Mouse (Mus musculus) cerebral cortex, adult 2 months (tissue): ENCODE data around the gene Adamts12.

Experiments used
- WGBS: fragments of 180-500 bp; shearing (Covaris S2); methylation state at CpG from one replicate; pipeline ENCODE4 v1.1.7; 2018; 5-methylcytosine and 5-hydroxymethylcytosine counted together

Gene Adamts12

DNA sequence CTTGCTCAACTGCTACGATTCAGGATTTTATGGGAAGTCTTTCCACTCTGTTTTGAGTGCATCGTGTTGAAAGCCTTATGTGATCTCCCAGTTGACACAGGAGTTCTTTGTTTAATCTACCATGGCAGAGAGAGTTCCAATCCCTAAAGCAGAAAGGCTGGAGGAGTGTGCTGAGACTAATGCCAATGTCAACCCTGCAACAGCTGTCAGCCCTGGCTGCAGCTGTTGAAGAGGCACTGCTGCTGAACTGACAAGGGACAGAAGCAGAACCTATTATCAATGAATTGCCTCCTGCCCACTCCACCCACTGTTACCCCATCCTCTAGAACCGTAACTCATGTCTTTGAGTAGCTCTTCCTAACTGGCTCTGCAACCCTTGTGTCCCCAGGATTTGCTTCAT lies 101.3 kb downstream of the Adamts12 start:
- 61% methylated on average over 3 of the region's 3 CpGs for WGBS

- 90% methylated on average over 7 of the region's 7 CpGs for WGBS
These were observed 109.4 kb downstream of the Adamts12 start for GRCm38 (mm10) chr15:11173884-11174470.

GRCm38 (mm10) chr15:11174842-11175241 lies 110.3 kb downstream of the Adamts12 start:
- WGBS: 54% methylated on average over 13 of the region's 13 CpGs

DNA sequence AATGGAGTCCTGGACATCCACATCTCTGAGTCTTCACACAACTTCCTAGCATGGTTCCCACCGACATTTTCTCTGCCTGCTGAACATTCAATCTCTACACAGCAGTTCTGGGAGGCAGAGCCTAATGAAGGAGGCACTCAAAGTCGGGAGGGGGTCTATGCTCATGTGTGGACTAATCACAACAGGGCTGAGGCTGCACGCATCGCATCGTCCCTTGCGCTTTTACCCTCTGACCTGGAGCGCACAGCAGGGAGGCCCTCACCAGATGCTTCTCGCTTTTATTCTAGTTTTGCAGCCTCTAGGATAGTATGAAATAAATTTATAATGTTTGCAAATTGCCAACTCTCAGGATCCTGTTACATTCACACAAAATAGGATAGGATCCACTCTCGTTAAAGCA lies 112.9 kb downstream of the Adamts12 start:
- WGBS: 80% methylated on average over 9 of the region's 9 CpGs

- WGBS: 67% methylated on average over 2 of the region's 2 CpGs
These were observed 115.2 kb downstream of the Adamts12 start for GRCm38 (mm10) chr15:11179751-11180169.

DNA sequence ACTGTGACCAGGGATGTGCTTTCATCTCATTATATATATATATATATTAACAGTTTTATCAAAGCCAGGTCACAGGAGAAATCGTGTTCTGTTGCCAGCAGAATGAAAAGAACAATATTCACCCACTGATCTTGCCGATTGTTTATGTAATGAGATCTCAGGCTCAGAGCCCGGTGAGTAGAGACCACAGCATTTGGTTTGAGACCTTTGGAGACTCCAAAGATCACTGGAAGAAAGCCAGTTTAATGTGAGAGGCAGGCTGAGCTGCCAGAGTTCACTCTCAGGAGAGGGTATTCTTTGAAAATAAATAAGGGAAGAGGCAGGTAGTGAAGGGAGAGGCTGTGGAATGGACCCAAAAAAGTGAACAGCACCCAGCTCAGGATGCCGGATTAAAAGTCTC lies 122.1 kb downstream of the Adamts12 start:
- 63% methylated on average over 4 of the region's 4 CpGs for WGBS

DNA sequence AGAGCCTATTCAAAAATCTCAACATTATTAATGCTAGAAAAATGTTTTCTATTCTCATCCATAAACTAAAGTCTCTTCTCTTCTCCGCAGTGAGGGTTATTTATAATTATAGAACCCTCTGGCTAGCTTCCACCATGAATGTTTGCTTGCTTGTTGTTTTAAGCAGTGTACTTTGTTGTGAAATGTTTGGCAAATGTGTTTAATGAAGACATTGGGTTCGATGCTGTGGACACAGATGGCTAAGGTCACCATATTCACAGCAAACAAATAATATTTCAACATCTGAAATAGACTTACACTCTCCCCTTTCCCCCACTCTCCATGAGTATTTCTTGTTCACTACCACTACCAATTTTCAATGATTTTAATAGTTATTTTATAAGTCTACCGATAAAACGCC lies 125.9 kb downstream of the Adamts12 start:
- WGBS: 79% methylated on average over 4 of the region's 4 CpGs

GRCm38 (mm10) chr15:11192762-11193161 lies 128.2 kb downstream of the Adamts12 start:
- 80% methylated on average over 2 of the region's 2 CpGs for WGBS

- 79% methylated on average over 6 of the region's 6 CpGs for WGBS
These were observed 132.5 kb downstream of the Adamts12 start for GRCm38 (mm10) chr15:11197051-11197450.

DNA sequence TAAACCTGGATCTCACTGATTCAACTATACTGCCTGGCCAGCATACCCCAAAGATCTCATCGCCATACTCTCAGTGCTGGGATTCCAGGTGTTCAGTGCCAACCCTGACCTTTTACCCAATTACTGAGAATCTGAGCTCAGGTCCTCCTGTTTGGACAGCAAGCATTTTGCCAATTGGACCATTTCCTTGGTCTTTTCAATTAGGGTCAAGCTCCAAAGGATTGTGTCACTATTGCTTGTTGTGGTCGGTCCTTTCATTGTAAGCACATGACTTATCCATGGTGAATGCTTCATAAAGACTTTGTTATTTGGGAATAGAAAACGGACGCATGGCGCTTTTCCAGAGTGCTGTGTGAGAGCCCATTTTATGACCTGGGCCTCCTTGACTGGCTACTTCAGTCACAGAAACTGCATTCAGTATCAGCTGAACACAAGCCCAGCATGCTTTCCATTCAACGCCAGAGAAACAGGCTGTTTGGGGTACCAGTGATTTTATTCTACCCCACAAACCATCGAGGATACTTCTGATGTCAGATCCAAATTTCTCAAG lies 133.7 kb downstream of the Adamts12 start:
- WGBS: 70% methylated on average over 7 of the region's 7 CpGs

GRCm38 (mm10) chr15:11203084-11203483 lies 138.5 kb downstream of the Adamts12 start:
- WGBS: 64% methylated on average over 6 of the region's 6 CpGs

DNA sequence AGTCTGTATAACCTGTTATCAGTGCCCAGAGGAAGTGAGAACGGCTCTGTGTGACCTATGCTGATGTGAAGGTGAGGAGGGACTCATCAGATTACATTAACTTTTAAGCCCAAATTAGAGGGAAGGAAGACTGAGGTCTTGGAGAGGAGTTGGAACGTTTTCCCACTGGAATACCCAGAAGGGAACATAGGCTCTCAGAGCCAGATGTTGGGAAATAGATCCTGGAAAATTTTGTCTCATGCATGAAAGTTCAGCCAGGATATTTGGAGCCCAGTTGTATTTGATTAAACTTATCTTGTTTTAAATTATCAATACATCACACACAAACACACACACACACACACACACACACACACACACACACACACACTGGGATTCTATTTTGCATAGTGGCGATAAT lies 140.3 kb downstream of the Adamts12 start:
- 85% methylated on average over 3 of the region's 3 CpGs for WGBS

DNA sequence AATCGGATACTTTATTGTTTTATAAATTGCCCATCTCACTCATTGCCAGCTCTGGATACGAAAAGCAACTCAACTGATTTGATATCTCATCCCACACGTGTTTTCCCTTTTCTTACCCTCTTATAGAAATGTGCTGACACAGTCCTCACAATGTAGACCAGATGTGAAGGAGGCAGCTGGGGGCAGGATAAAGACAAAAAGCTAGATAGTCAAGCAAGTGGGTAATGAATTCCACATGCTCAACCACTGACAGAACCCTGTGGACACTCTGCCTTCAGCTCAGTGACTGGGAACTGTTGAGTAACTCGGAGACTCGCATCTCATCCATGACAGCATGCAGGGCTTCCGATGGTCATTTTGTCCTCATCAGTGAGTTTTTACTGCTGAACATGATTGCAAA lies 146.4 kb downstream of the Adamts12 start:
- WGBS: 86% methylated on average over 6 of the region's 6 CpGs

- 88% methylated on average over 4 of the region's 4 CpGs for WGBS
These were observed 169.5 kb downstream of the Adamts12 start for GRCm38 (mm10) chr15:11233906-11234632.

DNA sequence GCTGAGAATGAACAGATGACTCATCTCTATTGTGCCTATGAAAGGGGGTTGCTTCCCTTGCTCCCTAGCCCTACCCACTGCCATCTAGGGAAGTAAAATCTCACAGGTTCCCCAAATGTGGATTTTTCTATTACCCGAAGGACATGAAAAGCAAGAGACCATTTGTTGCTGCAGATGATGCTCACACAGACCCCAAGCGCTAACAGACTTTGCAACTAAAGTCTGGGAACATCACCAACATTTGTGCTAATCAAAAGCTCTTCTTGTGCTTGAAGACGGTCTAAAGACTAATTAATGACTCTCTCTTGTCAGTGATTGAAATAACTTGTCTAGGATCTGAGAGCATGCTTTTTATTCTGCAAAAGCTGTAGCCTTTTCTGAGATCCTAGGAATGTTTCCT lies 175.8 kb downstream of the Adamts12 start:
- WGBS: 51% methylated on average over 3 of the region's 3 CpGs

GRCm38 (mm10) chr15:11241288-11241687 lies 176.7 kb downstream of the Adamts12 start:
- WGBS: 79% methylated on average over 2 of the region's 2 CpGs

DNA sequence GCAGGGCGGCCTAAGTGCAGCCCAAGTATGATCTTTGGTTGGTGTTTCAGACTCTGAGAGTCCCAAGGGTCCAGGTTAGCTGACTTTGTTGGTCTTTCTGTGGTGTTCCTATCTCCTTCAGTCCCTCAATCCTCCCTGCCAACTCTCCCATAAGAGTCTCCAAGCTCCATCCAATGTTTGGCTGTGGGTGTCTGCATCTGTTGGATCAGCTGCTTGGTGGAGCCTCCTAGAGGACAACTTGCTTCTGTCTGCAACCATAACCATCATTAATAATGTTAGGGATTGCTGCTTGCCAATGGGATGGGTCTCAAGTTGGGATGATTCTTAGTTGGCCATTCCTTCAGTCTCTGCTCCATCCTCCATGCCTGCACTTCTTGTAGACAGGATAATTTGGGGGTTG lies 181.8 kb downstream of the Adamts12 start:
- WGBS: 88% methylated on average over 1 of the region's 1 CpGs

DNA sequence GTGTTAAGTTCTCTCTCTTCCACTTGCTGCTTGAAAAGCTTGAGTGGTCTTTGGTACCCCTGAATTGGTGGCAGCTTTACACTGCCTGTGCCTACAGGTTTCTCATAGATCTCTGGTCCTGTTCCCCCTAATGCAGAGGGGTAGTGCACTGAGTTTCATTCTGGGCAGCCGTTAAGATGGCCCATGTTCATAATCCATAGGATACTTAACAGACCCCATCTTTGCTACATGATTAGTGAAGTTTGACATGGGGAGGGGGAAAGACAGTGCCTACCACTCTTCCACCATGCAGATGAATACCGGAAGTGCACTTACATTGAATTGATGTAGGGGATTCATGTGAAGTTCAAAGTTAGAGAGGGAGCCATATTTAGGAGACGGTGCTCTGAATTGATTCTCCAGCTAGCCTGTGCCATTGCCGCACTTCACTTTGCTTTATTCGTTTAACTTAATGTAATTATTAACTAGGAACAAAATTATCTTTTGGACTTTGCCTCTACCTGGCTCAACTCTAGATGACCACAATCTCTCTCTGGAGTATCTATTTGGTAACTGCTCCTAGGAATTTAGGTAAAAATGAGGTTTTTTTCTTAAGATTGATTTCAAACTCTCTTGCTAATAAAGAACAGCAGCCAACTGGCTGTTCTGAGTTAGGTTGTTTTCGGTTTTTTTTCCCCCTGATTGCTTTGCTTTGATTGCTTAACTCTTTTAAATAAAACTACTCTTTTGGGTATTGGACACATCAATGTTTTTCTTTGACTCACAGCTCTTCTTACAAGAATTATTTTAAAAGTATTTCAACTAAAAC lies 214.9 kb downstream of the Adamts12 start:
- 95% methylated on average over 6 of the region's 6 CpGs for WGBS

DNA sequence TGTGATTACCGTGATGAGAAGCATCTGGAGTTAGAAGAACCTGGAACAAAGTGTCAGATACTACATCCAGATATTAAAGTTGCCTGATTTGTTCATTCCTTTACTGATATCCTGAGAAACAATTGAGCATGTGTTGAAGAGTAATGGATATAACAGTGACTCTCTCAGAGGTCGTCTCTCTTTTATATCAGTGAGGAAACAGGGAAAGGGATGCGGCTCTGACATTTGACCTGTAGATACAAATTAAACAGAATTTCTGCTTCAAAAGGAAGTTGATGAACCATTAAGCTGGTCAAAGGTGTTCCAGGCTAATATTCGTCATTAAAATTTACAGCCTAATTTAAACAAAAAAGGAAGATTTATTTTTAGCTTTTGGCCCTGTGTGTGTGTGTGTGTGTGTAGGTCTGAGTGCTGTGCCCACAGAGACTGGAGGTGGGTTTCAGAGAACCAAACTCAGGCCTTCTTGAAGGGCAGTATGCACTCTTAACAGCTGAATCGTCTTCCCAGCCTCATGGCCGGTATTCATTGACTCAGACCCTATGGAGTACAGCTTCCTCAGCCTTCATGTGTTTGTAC lies 216.2 kb downstream of the Adamts12 start:
- WGBS: 87% methylated on average over 6 of the region's 6 CpGs

DNA sequence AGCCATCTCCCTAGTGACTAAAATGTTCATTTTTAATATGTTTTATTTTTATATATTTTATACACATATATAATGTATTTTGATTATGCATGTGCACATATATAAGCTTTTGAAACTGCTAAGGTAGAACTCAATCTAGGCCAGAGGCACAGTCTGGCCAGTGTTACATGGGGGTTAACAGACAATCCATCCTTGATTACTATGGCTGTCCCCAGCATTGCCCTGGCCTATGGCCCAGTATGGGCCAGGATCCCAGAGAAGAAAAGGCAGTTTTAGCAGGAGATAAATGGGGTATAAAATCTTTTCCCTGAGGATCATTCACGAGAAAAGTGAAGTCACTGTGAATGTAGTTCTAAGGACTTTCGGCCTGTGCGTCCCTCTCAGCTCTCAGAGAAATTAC lies 223.2 kb downstream of the Adamts12 start:
- 76% methylated on average over 3 of the region's 3 CpGs for WGBS

DNA sequence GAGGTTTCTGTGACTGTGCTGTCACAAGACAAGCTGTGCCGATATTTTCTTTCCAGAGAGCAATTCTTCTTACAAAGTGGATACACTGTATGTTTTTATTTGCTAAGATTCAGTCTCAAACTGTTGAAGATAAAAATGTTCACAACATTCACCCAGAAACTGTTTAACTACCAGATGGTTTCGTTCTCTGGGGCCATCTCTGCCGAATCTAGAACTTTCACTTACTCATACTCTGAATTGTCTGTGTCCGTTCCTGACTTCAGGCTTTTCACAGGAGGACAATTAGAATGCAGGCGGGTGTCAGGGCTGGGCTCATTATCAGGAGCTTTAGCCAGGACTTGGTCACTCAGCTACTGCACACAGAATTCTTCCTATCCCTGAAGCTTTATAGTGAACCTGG lies 227.7 kb downstream of the Adamts12 start:
- WGBS: 68% methylated on average over 5 of the region's 5 CpGs

DNA sequence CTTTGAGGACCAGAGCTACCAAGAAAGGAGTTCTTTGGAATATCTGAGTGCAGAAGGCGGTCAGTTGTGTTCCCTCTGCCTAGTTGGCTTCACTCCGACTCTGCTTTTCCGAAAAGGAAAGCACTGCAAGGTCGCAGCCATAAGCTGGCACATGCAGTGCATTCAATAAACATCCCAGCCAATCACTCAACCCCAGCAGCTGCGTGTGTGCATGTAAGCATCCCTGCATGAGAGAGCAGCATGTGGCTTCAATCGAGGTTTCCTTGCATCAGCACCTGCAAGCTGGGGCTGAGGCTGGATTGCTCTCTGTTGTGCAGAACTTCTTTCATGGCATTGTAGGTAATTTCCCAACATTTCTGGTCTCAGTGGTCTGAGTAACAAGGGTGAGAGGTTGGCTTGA lies 230.4 kb downstream of the Adamts12 start:
- 63% methylated on average over 6 of the region's 6 CpGs for WGBS
